Mouse (Mus musculus) MEL-GATA-1-ER (cell line): Measurements from ENCODE around the gene Lhx4.

ENCODE experiments used
- DNase-seq: peaks from one replicate; pipeline ENCODE4 v3.0.0-alpha.2; 2012; ENCODE audit warnings: low read depth; ENCODE audit errors: extremely low read depth

Gene Lhx4

GRCm38 (mm10) chr1:155751484-155752255, at the start of gene Lhx4:
TSS of gene Lhx4 (minus strand) at chr1:155751684.
- DNase-seq: no peak

- no peak for DNase-seq
These were observed 46.5 kb upstream of the Lhx4 start for GRCm38 (mm10) chr1:155798000-155798399.

- DNase-seq: peak; percentile 22
These were observed 45.9 kb upstream of the Lhx4 start for GRCm38 (mm10) chr1:155797425-155797824.

GRCm38 (mm10) chr1:155796757-155797405, 45.4 kb upstream of the Lhx4 start:
- DNase-seq: peak; percentile 32

- peak; percentile 73 for DNase-seq
These were observed 44.3 kb upstream of the Lhx4 start for GRCm38 (mm10) chr1:155795791-155796233.

- no peak for DNase-seq
These were observed 43.4 kb upstream of the Lhx4 start for GRCm38 (mm10) chr1:155794855-155795254.

GRCm38 (mm10) chr1:155791919-155792318, 40.4 kb upstream of the Lhx4 start:
- DNase-seq: no peak

GRCm38 (mm10) chr1:155790111-155790974, 38.9 kb upstream of the Lhx4 start:
- DNase-seq: no peak

- DNase-seq: no peak
These were observed 34.4 kb upstream of the Lhx4 start for GRCm38 (mm10) chr1:155785886-155786285.

GRCm38 (mm10) chr1:155784343-155785205, 33.1 kb upstream of the Lhx4 start:
- peak; percentile 6 for DNase-seq

- no peak for DNase-seq
These were observed 30.9 kb upstream of the Lhx4 start for GRCm38 (mm10) chr1:155782382-155782781.

- DNase-seq: no peak
These were observed 26.4 kb upstream of the Lhx4 start for GRCm38 (mm10) chr1:155777641-155778625.

GRCm38 (mm10) chr1:155759167-155759566, 7.7 kb upstream of the Lhx4 start:
- no peak for DNase-seq

GRCm38 (mm10) chr1:155758711-155759110, 7.2 kb upstream of the Lhx4 start:
- DNase-seq: no peak

GRCm38 (mm10) chr1:155757621-155758020, 6.1 kb upstream of the Lhx4 start:
- DNase-seq: no peak

- DNase-seq: no peak
These were observed 1.9 kb upstream of the Lhx4 start for GRCm38 (mm10) chr1:155753411-155753810.

GRCm38 (mm10) chr1:155750517-155751178, 836 bp downstream of the Lhx4 start:
- no peak for DNase-seq

- DNase-seq: no peak
These were observed 3.6 kb downstream of the Lhx4 start for GRCm38 (mm10) chr1:155747911-155748310.

GRCm38 (mm10) chr1:155747011-155747410, 4.5 kb downstream of the Lhx4 start:
- no peak for DNase-seq
